Mouse (Mus musculus): ENCODE results near the gene Prm3. TPM values are rescaled to one million over a fixed set of nuclear protein-coding genes. Genes with fewer than 3 reads are reported as not detected.
A peak's percentile ranks its signal among the peaks of the same experiment; 100 is the strongest.

Prm3 gene
- polyA plus RNA-seq, 1 experiment from 2014 or later, result not detected

DNA sequence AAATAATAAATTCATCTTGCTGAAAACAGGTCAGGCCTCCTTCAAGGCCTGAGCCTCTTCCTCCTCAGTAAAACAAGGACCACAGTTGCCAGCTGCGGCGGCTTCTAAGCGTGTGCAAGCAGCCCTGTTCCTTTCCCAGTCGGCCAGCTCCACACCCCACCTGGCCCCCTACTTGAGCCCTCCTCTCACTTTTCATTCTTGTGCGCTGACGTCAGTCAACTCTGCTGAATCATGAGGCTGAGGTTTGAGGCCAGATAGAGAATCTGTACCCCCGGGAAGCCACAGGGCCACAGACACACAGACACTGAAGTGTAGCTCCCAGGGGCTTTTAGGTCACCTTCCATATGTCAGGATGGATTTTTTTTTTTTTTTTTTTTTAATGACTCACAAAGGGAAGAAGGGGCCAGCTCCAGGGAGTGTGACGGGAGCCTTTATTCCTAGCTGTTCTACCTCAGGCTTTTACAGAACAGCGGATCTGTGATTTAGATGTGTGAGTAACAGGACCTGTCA lies 8.8 kb downstream of the Prm3 start:
- Histone ChIP-seq H3K9me3 (ENCODE audit: control insufficient read depth, low read length) (no peaks in the 10 kb centered on the region), H3K9ac (ENCODE audit: low read length) (no peak overlapping the region), H3K27me3 (ENCODE audit: control insufficient read depth, insufficient read depth, low read depth, low read length) (no peaks in the 10 kb centered on the region), H3K4me2 (ENCODE audit: low read depth, low read length) (peak overlapping the region; percentile 72; the same call in 1 of the 2 replicates), H3K4me3 (ENCODE audit: low read length) (no peak overlapping the region), H3K36me3 (ENCODE audit: control insufficient read depth, insufficient read depth, low read length) (no peaks in the 10 kb centered on the region), H3K27ac (ENCODE audit: low read length) (peak overlapping the region; percentile 6; the same call in 1 of the 2 replicates), H3K4me1 (replicated peaks; ENCODE audit: control insufficient read depth, insufficient read depth, low read length) (peaks cover 37% of the 10 kb centered on the region)
- 38% methylated on average over 9 of the region's 9 CpGs for WGBS
- no peak for ATAC-seq (ENCODE audit: low read depth)

DNA sequence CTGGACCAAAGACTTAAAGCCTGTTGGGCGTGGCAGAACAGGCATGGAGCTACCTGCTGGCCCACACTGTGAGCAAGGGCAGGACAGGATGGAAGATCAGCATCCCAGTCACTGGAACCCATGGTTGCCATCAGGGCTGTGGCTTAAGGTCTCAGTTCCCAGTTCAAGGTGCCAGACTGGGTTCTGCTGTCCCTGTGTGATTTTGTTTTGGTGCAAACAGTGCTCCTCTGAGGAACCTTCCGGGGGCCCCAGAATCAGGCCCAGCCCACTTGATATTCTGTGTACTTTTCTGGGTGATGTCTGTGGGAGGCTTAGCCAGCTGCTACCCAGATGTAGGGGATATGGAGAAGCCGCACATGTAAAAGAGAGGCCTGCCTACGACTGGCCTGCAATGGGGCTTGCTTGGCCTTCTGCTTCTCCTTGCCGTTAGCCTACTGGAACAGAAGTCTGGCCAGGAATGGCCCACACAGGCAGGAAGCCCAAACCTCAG lies 10.0 kb downstream of the Prm3 start:
- peak overlapping the region; percentile 0; the same call in 1 of the 2 replicates for H3K27ac ChIP-seq (ENCODE audit: low read length)
- no peaks in the 10 kb centered on the region for H3K36me3 ChIP-seq (ENCODE audit: control insufficient read depth, insufficient read depth, low read length)
- WGBS, result 73% methylated on average over 5 of the region's 5 CpGs
- H3K27me3 ChIP-seq (ENCODE audit: control insufficient read depth, insufficient read depth, low read depth, low read length), result no peaks in the 10 kb centered on the region
- no peak overlapping the region for H3K4me3 ChIP-seq (ENCODE audit: low read length)
- H3K4me1 ChIP-seq (replicated peaks; ENCODE audit: control insufficient read depth, insufficient read depth, low read length), result peaks cover 32% of the 10 kb centered on the region
- ATAC-seq (ENCODE audit: low read depth), result no peak
- no peaks in the 10 kb centered on the region for H3K9me3 ChIP-seq (ENCODE audit: control insufficient read depth, low read length)
- no peak overlapping the region for H3K4me2 ChIP-seq (ENCODE audit: low read depth, low read length)
- H3K9ac ChIP-seq (ENCODE audit: low read length), result 0 out of 2 replicates have a peak overlapping the region, but pooled peaks have one; percentile 24

DNA sequence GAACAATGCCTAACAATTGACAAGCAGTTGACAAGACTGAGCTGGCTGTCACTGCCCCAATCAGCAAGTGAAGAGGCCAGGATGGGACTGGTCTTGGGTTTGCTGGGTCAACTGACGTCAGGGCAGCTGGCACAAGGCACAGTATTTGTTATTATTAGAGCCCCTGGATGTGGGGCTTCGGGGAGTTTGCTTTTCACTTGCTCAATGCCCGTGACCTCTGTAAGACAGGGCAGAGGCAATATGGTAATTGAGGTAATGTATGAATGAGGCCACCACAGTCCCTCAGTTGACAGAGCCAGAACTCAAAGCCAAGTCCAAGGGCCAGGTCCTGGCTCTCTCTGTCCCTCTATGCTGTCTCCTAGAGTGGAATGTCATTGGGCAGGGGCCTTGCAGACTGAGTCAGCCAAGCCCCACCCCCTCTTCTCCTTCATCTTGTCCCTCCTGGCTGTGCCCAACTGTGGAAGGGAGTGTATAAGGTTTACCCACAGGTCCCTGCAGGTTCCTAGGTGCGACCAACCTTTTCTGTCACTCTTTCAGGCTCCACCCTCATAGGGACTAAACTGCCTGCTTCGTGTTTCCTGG lies 13.0 kb downstream of the Prm3 start:
- WGBS, result 65% methylated on average over 5 of the region's 5 CpGs

DNA sequence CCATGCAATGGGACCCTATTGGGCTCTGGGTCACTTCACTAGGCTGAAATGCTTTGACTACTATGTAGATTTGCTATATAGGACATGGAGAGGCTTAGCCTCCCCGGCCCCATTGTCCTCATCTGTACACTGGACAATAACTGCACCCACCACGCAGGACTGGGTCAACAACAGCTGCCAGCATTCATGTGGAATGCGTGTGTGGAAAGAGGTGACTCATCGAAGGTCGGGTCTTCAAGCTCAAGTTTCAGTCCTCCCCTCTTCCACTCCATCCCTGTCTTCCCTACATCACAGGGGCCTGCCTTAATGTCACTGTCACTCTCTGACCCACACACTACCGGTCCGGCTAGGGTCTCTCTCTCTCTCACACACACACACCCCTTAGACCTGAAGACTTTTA lies 14.4 kb downstream of the Prm3 start:
- no peak for ATAC-seq (ENCODE audit: low read depth)
- Histone ChIP-seq H3K9me3 (ENCODE audit: control insufficient read depth, low read length) (no peaks in the 10 kb centered on the region), H3K4me1 (replicated peaks; ENCODE audit: control insufficient read depth, insufficient read depth, low read length) (peaks cover 7% of the 10 kb centered on the region), H3K4me2 (ENCODE audit: low read depth, low read length) (no peak overlapping the region), H3K27me3 (ENCODE audit: control insufficient read depth, insufficient read depth, low read depth, low read length) (no peaks in the 10 kb centered on the region), H3K36me3 (ENCODE audit: control insufficient read depth, insufficient read depth, low read length) (no peaks in the 10 kb centered on the region), H3K27ac (ENCODE audit: low read length) (no peak overlapping the region), H3K4me3 (ENCODE audit: low read length) (no peak overlapping the region), H3K9ac (ENCODE audit: low read length) (no peak overlapping the region)
- 28% methylated on average over 7 of the region's 7 CpGs for WGBS

More for the DNA sequence above, 13.0 kb downstream of the Prm3 start:
- peaks cover 18% of the 10 kb centered on the region for H3K4me1 ChIP-seq (replicated peaks; ENCODE audit: control insufficient read depth, insufficient read depth, low read length)
- ATAC-seq (ENCODE audit: low read depth), result no peak
- H3K27me3 ChIP-seq (ENCODE audit: control insufficient read depth, insufficient read depth, low read depth, low read length), result no peaks in the 10 kb centered on the region
- H3K9me3 ChIP-seq (ENCODE audit: control insufficient read depth, low read length), result no peaks in the 10 kb centered on the region
- no peaks in the 10 kb centered on the region for H3K36me3 ChIP-seq (ENCODE audit: control insufficient read depth, insufficient read depth, low read length)
- no peak overlapping the region for H3K4me3 ChIP-seq (ENCODE audit: low read length)
- H3K9ac ChIP-seq (ENCODE audit: low read length), result no peak overlapping the region
- no peak overlapping the region for H3K27ac ChIP-seq (ENCODE audit: low read length)
- no peak overlapping the region for H3K4me2 ChIP-seq (ENCODE audit: low read depth, low read length)

DNA sequence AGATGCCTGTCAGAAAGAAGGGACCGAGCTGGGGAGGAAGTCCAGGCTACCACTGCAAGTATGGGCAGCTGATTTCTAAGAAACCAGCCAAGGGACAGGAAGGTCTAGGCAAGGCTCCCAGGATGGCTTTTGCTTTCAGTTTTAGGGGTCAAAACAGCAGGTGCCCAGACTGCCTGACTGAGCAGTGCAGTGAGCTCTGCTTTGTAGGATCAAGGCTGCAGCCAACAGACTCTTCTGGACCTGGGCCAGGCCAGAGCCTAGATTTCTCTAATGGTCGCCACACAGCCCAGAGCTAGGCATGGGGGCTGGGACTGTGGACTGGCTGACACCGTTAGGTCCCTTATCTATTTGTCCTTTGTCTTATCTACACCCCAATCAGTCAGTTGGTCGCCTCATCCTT lies 16.0 kb downstream of the Prm3 start:
- Histone ChIP-seq H3K27me3 (ENCODE audit: control insufficient read depth, insufficient read depth, low read depth, low read length) (no peaks in the 10 kb centered on the region), H3K36me3 (ENCODE audit: control insufficient read depth, insufficient read depth, low read length) (no peaks in the 10 kb centered on the region), H3K4me1 (replicated peaks; ENCODE audit: control insufficient read depth, insufficient read depth, low read length) (no peaks in the 10 kb centered on the region; the same call in 1 of the 2 replicates), H3K9ac (ENCODE audit: low read length) (no peak overlapping the region), H3K4me3 (ENCODE audit: low read length) (no peak overlapping the region), H3K27ac (ENCODE audit: low read length) (no peak overlapping the region), H3K9me3 (ENCODE audit: control insufficient read depth, low read length) (no peaks in the 10 kb centered on the region), H3K4me2 (ENCODE audit: low read depth, low read length) (no peak overlapping the region)
- WGBS, result 31% methylated on average over 4 of the region's 4 CpGs
- no peak for ATAC-seq (ENCODE audit: low read depth)

DNA sequence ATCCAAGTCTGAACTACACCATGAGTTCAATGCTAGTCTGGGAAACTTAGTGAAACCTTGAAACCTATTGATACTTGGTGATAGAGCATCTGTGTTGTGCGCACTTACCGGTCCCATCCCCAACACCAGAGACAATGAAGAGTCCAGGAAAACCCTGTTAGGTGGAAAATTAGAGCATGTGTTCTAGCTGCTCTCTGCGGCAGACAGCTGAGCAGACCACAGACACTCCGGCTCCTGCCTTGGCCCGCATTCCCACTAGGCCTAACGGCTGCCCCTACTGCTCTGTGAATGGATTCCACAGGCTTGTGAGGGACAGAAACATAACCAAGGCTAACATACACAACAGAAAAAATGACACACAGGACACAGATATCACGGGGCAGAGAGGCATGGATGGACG lies 17.2 kb downstream of the Prm3 start:
- H3K9ac ChIP-seq (ENCODE audit: low read length), result no peak overlapping the region
- no peaks in the 10 kb centered on the region; the same call in 1 of the 2 replicates for H3K4me1 ChIP-seq (replicated peaks; ENCODE audit: control insufficient read depth, insufficient read depth, low read length)
- no peak overlapping the region for H3K27ac ChIP-seq (ENCODE audit: low read length)
- no peak overlapping the region for H3K4me3 ChIP-seq (ENCODE audit: low read length)
- no peaks in the 10 kb centered on the region for H3K27me3 ChIP-seq (ENCODE audit: control insufficient read depth, insufficient read depth, low read depth, low read length)
- WGBS, result 75% methylated on average over 8 of the region's 8 CpGs
- H3K4me2 ChIP-seq (ENCODE audit: low read depth, low read length), result no peak overlapping the region
- no peaks in the 10 kb centered on the region for H3K36me3 ChIP-seq (ENCODE audit: control insufficient read depth, insufficient read depth, low read length)
- H3K9me3 ChIP-seq (ENCODE audit: control insufficient read depth, low read length), result no peaks in the 10 kb centered on the region
- ATAC-seq (ENCODE audit: low read depth), result no peak

DNA sequence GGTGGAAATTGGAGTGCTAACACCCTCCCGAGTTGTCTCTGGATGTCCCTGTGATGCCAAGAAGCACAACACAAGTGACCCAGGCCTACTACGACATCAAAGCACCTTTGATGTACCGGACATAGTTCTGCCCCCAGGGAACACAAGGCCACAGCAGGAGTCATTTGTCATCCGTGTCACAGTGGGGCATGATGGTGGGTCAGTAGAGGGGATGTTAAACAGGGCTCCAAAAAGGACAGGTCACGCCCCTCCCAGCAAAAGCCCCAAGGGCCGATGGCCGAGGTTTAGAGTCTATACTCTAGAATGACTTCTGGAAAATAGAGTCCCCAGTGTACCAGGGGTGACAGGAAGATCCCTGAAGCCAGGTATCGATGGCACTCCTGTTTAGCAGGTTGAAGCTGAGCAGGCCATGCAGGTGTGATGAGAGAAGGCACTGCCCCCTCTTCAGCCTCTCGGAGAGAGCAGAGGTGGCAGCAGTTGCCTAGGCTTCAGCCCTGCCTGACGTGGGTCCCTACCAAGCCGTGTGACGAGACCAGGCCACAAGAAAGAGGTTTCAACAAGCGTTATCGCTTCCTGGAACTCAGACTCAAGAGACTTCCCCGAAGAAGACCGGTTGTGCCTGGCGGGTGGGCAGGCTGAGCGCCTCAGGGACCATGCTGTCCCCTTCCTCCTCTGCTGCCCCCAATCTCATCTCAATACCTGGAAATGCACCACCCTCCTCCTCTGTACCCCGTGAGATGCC lies 18.8 kb downstream of the Prm3 start:
- WGBS, result 54% methylated on average over 19 of the region's 19 CpGs
- Histone ChIP-seq H3K4me1 (replicated peaks; ENCODE audit: control insufficient read depth, insufficient read depth, low read length) (no peaks in the 10 kb centered on the region), H3K9me3 (ENCODE audit: control insufficient read depth, low read length) (no peaks in the 10 kb centered on the region), H3K4me2 (ENCODE audit: low read depth, low read length) (no peak overlapping the region), H3K9ac (ENCODE audit: low read length) (no peak overlapping the region), H3K36me3 (ENCODE audit: control insufficient read depth, insufficient read depth, low read length) (no peaks in the 10 kb centered on the region), H3K27me3 (ENCODE audit: control insufficient read depth, insufficient read depth, low read depth, low read length) (no peaks in the 10 kb centered on the region), H3K4me3 (ENCODE audit: low read length) (no peak overlapping the region), H3K27ac (ENCODE audit: low read length) (no peak overlapping the region)
- peak; percentile 24; the same call in 1 of the 2 replicates for ATAC-seq (ENCODE audit: low read depth)

DNA sequence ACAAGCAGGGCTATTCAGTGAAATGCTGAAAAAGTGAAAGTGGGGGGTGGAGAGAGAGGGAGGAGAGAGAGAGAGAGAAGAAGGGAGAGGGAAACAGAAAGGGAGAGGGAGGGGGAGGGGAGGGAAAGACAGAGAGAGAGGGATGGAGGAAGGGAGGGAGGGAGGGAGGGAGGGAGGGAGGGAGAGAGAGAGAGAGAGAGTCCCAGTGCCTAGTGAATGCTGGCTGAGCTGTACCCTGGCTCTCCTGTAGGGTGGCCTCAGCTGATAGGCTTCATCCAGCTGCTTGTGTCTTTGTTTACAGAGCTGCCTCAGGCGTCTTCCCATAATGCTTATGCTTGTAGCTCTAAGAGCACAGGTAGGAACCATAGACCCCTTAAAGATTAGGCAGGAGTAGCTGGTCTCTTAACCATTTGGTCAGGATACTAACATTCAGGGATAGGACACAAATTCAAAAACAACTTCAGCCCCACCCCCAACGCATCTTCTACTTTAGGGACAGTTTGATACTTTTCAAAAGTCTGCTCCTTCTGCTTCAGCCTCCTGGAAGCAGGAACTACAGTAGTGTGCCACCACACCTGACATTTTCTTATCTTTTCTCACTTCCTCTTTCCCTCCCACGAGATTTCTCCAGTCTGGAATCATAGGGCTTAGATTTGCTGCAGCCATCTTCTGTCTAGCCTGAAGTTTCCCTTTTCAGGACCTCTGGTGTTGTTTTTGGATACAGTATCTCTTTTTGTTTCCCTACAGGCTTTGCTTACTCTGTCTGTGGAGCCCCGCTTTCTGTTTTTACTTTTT lies 20.0 kb downstream of the Prm3 start:
- no peaks in the 10 kb centered on the region for H3K36me3 ChIP-seq (ENCODE audit: control insufficient read depth, insufficient read depth, low read length)
- no peak overlapping the region for H3K4me2 ChIP-seq (ENCODE audit: low read depth, low read length)
- H3K27me3 ChIP-seq (ENCODE audit: control insufficient read depth, insufficient read depth, low read depth, low read length), result no peaks in the 10 kb centered on the region
- 0 out of 2 replicates have a peak, but pooled peaks have one; percentile 30 for ATAC-seq (ENCODE audit: low read depth)
- WGBS, result 49% methylated on average over 4 of the region's 4 CpGs
- H3K9me3 ChIP-seq (ENCODE audit: control insufficient read depth, low read length), result no peaks in the 10 kb centered on the region
- no peak overlapping the region for H3K9ac ChIP-seq (ENCODE audit: low read length)
- no peak overlapping the region for H3K4me3 ChIP-seq (ENCODE audit: low read length)
- H3K27ac ChIP-seq (ENCODE audit: low read length), result peak overlapping the region; percentile 15; the same call in 1 of the 2 replicates
- H3K4me1 ChIP-seq (replicated peaks; ENCODE audit: control insufficient read depth, insufficient read depth, low read length), result no peaks in the 10 kb centered on the region

DNA sequence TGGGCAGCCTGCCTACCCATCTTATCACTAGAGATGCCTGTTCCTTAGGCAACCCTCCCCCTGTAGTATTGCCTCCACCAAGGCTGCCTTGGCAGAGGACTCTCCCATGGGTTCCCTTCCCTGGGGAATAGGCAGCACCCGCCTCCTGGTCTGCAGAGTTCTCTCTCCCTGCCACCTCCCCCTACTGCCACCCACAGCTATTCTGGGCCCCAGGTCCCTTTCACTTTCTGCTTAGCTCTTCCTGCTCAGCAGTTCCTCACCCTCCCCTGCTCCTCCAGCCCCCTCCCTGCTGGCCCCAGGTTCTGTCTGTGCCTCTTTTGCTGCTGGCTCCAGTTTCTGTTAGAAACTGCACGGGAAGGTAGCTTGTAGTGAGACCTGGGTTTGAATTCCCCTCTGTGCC lies 21.1 kb downstream of the Prm3 start:
- Histone ChIP-seq H3K4me2 (ENCODE audit: low read depth, low read length) (no peak overlapping the region), H3K27ac (ENCODE audit: low read length) (no peak overlapping the region)

More for the DNA sequence above, 21.1 kb downstream of the Prm3 start:
- H3K27me3 ChIP-seq (ENCODE audit: control insufficient read depth, insufficient read depth, low read depth, low read length), result no peaks in the 10 kb centered on the region
- no peaks in the 10 kb centered on the region for H3K4me1 ChIP-seq (replicated peaks; ENCODE audit: control insufficient read depth, insufficient read depth, low read length)
- H3K9ac ChIP-seq (ENCODE audit: low read length), result no peak overlapping the region
- H3K9me3 ChIP-seq (ENCODE audit: control insufficient read depth, low read length), result no peaks in the 10 kb centered on the region
- ATAC-seq (ENCODE audit: low read depth), result no peak
- no peak overlapping the region for H3K4me3 ChIP-seq (ENCODE audit: low read length)
- H3K36me3 ChIP-seq (ENCODE audit: control insufficient read depth, insufficient read depth, low read length), result no peaks in the 10 kb centered on the region
- WGBS, result 67% methylated on average over 2 of the region's 2 CpGs

All from lung, embryonic 16.5 days (tissue).